Mouse (Mus musculus) limb, embryonic 15.5 days (tissue): ENCODE results near the gene Cmc2. TPM values are rescaled to one million over a fixed set of nuclear protein-coding genes. Genes with fewer than 3 reads are reported as not detected.

Experiments
- polyA plus RNA-seq: library from polyadenylated mRNA; unstranded; fragments of >200 nt; fragmentation: Nextera tagmentation; extraction: Ambion mirVana; gene quantifications from 2 replicates; pipeline ENCODE4 v1.2.1, GENCODE M21; 2015

Cmc2 gene
- polyA plus RNA-seq, 1 experiment from 2014 or later = 65.3 TPM

Other genes starting within 250 kb of the Cmc2 start
- gene Cdyl2, start 188.5 kb downstream of the Cmc2 start, polyA plus RNA-seq = 8.1 and 8.3 TPM in 2 replicates
- gene Cenpn, start 275 bp upstream of the Cmc2 start, polyA plus RNA-seq = 29.8 and 30.1 TPM in 2 replicates
- 9.3 and 9.9 TPM in 2 replicates for gene Atmin, start 21.9 kb upstream of the Cmc2 start, polyA plus RNA-seq
- gene 1700030J22Rik, start 57.5 kb upstream of the Cmc2 start, polyA plus RNA-seq = 1.7 and 2.1 TPM in 2 replicates
- gene Gcsh, start 72.1 kb upstream of the Cmc2 start, polyA plus RNA-seq = 95.5 and 97.2 TPM in 2 replicates
- 0.21 and 0.41 TPM in 2 replicates for gene Pkd1l2, start 161.0 kb upstream of the Cmc2 start, polyA plus RNA-seq
- 0.35 and 0.47 TPM in 2 replicates for gene Bco1, start 174.4 kb upstream of the Cmc2 start, polyA plus RNA-seq
- gene Gan, start 236.7 kb upstream of the Cmc2 start, polyA plus RNA-seq = 2.6 and 3.7 TPM in 2 replicates